Mouse (Mus musculus) spleen, postnatal 10 days (tissue): ENCODE measurements around the gene Znrf3.
"Not testable (repeated sequence)": the region's sequence is repeated elsewhere in the genome, so short reads cannot be mapped to it uniquely, and the experiment has no call there.

Experiments used
- DNase-seq, 2 experiments: peaks; one replicate each; pipeline ENCODE4 v3.0.0; 2021 to 2022; ENCODE audit warnings: low spot score in 2 of 2

Gene Znrf3

DNA sequence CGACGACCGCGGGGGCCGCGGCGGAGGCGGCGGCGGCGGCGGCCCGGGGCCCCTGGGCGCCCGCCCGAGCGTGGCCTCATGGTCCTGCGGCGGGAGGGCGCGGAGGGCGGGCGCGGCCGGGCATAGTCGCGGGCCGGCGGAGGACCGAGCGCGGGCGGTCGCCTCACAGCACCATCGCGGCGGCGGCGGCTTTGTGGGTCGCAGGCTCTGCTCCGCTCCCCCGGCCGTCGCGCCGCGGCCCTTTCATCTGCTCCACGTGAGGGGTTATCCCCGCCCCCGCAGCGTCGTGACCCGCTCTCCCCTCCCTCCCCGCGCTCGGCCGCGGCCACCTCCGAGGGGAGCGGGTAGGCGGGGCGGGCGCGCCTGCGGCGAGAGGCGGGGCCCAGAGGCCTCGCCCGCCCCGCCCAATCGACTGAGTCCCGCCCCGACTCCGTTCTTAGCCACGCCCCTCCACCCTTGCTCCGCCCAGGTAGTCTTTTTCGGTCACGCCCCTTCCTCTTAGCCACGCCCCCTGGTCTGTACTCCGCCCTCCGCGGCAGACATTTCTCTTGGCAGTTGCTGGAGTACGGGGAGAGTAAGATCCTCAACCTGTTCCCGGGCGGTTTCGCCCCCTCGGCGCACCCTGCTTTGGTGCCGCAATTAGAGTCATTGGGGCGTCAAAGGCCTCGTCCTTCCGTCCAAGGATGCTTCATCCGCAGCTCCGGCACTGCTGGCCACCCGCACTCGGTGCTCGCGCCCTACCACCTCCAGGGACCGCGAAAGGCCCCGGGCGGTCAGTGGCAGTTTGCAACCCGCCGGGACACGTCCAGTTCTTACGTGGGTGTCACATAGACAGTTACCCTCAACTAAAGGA is at the start of gene Znrf3:
Gene Znrf3, minus strand, starts transcription at position 249 of the 853 bp plus-strand sequence.
- DNase-seq: peak; percentile 97 to 98

DNA sequence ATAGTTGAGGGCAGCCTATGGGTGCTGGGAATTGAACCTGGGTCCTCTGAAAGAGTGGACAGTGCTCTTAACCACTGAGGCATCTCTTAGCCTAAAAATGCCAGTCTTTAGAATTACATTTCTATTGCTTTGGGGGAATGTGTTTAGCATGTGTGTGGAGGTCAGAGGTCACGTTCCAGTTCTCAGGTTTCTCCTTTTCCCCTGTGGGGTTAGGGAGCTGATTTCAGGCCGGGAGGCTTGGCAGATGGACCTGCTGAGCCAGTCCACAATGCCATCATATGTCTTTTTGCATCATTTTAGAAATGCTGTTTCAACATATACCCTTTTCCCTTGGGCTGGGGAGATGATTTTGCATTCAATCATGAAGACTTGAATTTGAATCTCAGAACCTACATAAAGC is 49.2 kb upstream of the Znrf3 start:
- no peak for DNase-seq

DNA sequence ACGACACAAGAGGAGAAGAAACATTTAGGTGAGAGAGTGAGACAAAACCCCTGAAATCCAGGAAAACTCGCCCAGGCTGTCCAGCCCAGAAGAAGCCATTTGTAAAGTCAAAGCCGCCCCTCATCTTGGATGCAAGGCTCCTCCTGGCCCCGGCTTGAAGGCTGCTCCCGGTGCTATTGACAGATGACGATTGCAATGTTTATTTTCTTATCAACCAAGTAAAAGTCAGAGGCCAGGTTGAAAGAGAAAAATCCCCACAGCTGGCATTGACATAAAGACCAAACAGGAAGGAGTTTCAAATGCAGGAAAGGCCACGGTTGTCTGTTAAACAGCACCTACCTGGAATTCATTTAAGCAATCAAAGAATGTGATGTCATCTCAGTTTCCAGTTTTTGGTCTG is 47.3 kb upstream of the Znrf3 start:
- no peak for DNase-seq

DNA sequence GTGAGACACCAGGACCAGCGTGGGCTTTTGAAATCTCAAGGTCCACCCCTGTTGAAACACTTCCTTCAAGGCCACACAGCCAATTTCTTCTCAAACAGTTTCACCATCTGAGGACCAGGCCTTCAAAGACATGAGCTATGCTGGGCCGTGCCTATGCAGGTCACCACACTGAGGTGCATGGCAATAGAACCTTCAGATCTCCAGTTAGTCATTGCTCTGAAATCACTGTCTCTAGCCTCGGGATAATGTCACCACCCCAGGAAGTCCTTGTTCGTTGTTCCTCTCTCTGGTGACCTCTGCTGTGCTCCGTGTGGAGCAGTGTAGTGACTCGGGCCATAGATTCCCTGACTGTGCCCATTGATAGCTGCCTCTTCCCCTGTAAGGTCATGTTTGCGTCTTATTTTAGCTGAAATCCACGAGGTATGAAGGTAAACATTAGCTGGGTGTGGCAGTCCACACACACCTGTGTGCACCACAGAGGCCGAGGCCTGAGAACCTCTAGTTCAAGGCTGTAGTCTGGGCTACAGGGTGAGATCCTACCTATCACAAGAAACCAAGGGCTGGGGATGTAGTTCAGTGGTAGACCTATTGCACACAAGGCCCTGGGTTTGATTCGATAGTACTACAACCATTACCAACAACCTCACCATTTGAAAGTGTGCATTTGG is 46.5 kb upstream of the Znrf3 start:
- no peak for DNase-seq

DNA sequence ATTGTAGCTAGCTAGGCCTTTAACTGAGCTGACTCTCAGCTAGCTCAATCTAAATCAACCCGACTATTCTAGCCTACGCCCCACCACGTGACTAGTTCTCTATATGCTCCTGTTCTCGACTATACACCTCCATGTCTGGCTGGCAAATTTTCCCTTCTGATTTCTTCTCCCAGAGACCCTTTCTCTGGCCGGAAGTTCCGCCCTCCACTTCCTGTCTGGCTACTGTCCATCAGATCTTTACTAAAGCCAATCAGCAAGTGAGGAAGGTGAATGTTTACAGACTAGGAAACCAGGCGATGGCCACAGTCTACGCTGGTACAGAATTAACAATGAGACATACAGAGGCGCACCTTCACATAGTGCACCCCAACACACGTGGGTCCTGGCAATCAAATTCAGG is 44.8 kb upstream of the Znrf3 start:
- DNase-seq: not testable (repeated sequence)

DNA sequence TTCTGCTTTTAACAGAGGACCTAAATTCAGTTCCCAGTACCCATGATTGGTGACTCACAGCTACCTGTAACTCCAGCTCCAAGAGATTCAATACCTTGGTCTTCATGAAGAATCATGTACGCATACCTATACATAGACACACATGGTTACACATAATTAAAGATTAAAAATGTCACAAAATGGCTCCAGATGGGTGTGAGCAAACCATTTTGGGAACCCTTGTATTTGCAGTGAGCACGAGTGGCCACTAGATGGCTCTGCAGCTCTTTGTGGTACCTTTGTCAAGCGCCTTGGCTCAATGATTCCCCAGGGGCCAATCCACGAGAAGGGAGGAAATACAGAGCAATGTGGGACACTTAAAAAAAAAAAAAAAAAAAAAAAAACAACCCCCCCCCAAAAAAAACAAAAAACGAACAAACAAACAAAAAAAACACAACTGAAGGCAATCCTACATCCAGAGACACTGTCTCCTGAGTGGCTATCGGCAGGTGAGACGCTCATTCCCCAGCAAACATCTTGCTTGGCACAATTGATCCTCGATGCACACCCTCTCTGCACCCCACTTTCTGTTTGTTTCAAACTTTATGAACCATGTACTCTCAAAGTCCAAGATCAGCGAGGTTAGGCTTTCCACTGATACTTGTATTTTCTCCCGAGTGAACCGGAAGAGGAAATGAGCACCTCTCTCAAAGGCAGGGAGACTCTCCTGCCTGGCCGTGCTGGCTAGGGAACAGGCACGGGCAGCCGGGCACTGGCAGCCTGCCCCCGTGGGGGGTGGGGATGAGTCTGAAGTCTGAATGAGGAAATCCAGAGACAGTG is 40.8 kb upstream of the Znrf3 start:
- DNase-seq: peak; percentile 75 to 89

DNA sequence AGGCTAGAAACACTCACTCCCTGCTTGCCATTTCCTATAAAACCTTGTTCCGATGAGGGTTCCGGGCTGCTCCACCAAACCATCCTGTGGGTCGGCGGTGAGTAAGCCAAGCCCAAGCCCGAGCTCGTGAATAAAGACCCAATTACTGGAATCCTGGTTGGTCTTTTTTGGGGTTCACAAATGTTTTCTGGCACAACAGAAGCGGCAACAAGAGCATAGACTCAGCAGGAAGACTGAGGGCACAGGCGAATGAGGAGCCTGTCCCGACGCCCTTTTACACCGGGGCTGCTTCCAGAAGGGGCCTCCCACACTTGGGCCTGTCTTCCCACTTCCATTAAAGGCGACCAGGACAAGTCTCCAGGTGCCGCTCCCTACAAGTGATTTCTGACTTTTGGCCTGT is 37.9 kb upstream of the Znrf3 start:
- no peak for DNase-seq

DNA sequence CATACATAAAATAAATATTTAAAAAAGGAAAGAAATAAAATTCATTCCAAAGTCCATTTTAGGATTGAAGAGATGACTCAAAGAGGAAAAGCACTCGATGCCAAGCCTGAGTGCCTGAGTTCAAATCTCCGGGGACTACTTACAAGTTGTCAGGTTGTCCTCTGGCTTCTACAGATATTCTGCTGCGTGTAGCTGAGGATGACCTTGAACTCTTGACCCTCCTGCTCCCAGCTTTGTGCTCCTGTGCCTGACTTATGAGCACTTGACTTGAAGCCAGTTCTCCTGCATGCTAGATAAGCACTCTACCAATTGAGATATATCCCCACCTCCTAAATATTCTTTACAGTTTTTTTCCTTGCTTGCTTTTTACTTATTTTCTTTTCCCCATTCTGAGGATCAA is 34.2 kb upstream of the Znrf3 start:
- no peak for DNase-seq

DNA sequence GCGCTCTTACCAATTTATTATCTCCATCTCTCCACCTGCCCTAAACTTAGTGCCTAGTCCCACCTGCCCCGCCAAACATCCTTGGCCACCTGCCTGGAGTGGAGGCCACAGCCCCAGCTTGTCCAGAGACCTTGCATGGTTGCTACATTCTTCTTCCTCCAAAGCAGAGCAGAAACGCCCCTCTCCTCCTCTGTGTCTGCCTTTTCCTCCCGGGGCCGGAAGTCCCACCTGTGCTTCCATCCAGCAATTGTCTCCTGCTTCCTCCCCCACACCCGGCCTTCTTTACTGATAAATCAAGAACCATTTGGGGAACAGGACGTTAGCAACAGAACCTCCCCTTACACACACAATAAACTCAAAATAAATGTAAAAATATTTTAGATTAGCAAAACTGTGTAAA is 33.5 kb upstream of the Znrf3 start:
- DNase-seq: no peak

DNA sequence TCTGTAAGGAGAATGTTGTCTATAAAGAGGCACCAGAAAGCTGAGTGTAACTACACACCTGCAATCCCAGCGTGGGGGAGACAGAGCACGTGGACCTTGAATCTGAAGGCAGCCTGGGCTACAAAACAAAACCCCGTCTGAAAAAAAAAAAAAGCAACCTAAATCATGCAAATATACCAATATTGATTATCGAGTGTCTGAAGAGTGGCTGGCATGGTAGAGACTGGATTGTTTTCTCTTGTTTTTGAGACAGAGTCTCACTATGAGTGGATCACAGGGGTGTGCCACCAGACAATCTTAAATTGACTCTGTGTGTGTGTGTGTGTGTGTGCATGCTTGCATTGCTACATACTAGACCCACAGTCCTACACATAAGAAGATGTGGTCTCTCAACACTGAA is 32.2 kb upstream of the Znrf3 start:
- DNase-seq: no peak

DNA sequence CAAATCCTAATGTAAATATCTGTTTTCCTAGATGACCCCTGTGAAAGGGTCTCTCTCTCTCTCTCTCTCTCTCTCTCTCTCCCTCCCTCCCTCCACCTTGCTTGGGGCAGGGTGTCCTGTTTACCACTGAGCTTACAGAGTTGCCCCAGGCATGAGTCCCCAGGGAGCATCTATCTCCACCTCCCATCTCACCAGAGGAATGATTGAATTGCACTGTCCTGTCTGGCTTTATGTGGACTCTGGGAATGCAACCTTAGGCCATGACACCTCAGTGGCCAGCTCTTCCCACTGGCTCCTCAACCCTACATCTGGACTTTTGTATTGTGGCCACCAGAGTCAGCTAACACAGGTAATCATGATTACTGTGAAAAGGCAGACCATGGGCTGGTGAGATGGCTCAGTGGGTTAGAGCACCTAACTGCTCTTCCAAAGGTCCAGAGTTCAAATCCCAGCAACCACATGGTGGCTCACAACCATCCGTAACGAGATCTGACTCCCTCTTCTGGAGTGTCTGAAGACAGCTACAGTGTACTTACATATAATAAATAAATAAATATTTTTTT is 31.0 kb upstream of the Znrf3 start:
- DNase-seq: not testable (repeated sequence)

DNA sequence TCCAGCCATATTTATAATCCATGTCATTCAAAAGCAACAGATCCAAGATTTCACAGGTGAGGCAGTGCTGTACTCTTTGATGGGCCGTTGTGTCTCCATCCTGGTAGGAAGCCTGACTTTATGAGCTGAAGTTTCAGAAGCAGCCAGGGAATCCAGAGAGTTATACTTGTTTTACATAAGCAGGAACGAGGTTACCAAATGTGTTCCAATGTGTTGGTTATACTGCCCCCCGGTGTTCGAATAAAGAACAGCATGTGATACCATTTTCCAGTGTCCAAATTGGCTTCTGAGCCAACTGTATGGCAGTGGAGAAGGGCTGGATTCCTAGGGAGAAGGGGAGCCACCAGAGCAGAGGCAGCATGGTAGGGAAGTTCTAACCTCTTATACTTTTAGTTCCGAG is 29.5 kb upstream of the Znrf3 start:
- DNase-seq: peak; percentile 36 to 65

DNA sequence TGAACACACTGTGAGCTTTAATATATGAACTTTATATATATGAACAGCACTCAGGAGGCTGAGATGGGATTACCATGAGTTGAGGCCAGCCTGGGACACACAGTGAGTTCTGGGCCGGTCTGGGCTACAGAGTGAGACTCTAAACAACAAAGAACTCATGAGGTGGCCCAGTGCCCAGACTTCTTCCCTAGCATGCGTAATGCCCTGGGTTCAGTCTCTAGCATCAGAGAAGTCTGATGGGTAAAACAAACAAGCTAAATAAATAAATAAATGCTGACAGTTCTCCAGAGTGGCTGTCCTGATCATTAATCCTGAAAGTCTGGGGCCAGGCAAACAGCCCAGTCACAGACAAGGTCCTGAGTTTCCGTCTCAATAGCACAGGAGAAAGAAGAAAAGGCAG is 25.4 kb upstream of the Znrf3 start:
- no peak for DNase-seq

DNA sequence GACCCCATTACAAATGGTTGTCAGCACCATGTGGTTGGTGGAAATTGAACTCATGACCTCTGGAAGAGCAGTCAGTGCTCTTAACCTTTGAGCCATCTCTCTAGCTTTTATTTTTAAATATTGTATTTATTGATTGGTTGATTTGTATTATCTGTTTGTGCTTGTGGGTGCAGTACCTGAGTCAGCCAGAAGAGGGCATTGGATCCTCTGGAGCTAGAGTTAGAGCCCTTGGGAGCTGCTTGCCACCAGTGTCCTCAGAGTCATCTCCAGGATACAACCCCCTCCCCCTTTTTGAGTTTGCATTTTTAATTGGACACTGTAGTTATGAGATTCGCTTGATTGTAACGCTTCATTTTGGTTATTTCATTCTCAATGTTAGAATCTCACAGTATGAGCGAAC is 24.4 kb upstream of the Znrf3 start:
- peak; percentile 47 to 79 for DNase-seq

DNA sequence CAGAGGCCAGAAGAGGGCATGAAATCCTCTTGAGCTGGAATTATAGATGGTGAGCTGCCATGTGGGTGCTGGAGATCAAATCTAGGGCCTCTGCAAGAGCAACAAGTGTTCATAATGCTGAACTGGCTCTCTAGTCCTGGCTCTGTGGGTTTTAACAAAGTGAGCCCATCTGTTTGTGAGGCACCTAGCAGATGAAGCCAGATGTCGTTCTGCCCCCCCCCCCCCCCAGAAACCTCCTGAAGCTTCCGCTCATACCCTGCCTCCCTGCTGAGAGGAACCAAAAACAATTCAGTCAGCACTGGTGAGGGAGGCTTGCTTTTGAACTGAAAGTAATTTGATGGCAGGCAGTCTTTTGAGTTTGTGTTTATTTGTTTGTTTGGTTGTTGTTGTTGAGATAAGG is 23.8 kb upstream of the Znrf3 start:
- DNase-seq: no peak

DNA sequence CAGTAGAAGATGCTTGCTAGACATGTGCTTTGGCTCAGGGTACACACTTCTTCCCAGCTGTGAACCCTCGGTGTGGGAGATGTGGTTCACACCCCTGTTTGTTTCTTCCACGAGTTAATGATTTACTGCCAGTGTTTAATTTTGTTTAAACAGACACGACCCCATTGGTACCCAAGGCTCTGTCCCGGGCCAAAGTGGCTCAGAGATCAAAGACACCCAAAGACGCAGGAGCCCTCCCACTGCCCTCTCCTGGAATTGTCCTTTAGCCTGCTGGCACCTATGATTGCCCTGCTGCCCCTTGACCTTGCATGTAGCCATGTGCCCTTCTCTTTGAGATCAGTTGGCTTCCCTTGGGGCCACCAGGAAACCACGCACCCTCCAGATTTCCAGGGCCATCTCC is 7.3 kb upstream of the Znrf3 start:
- no peak for DNase-seq

DNA sequence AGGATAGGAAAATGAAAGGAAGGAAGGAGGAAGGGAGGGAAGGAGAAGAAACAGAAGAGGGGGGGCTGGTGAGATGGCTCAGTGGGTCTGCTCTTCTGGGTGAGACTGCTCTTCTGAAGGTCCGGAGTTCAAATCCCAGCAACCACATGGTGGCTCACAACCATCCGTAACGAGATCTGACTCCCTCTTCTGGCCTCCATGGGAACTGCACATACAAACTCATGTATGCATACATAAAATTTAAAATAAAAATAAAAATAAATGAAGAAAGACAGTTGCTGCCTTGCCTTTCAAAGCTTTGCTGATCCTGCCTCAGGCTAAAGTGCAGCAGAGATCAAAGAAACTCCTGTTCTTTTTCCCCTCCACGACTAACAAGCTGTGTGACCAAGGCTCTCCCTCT is 6.7 kb upstream of the Znrf3 start:
- DNase-seq: no peak

DNA sequence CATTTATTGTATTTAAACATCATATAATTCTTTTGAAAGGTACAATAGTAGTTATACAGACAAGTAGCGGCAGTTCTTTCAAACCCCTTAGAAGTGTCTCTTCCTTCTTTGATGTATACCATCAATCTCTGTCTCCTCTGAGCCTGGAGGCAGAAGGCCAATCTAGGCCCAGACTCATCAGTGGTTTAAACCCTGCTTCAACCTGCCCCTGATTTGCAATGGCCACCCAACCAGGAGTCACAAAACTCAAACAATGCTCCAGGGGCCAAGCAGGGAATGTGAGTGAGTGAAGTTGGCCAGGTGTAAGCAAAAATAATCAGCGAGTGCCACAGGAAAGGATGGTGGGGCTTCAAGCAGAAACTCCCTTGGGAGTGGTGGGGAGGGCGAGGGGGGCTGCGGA is 6.1 kb upstream of the Znrf3 start:
- no peak for DNase-seq

DNA sequence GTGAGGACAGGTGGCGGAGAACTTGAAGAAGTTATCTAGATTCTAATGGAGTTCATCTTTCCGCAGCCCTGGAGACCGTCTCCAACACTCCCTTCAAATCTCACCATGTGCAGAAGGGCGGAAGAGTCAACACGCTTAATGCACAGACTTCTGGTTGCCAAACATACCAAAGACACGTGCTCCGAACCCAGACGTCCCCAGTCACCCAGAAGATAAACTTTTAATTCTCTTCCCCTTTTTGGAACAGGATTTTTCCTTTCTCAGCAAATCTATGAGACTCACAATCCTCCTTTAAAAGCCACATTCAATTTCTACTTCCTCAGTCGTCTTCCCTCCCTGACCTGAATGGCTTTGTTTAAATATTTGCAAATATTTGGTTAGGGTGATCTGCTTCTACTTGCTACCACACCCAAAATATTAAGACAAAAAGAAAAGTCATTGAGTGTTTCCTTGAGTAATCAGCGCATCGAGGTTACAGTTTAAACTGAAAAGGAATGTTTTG is 856 bp upstream of the Znrf3 start:
- no peak for DNase-seq

DNA sequence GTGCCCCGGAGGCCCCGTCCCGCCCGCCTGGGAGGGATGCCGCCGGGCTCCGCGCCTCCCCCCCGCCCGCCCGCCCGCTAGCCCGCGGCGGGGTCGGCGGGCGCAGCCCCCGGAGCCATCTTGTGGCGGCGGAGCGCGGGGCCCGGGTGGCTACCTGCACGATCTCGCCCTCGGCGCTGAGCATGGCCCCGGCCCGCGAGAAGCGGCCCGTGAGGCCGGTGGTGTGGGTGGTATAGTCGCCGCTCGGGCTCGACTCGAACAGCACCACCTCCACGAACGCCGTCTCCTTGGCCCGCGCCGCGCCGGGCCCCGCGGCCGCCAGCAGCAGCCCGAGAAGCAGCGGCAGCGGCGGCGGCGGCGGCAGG is 431 bp downstream of the Znrf3 start:
- DNase-seq: peak in 1 of 2 experiments; percentile 54

DNA sequence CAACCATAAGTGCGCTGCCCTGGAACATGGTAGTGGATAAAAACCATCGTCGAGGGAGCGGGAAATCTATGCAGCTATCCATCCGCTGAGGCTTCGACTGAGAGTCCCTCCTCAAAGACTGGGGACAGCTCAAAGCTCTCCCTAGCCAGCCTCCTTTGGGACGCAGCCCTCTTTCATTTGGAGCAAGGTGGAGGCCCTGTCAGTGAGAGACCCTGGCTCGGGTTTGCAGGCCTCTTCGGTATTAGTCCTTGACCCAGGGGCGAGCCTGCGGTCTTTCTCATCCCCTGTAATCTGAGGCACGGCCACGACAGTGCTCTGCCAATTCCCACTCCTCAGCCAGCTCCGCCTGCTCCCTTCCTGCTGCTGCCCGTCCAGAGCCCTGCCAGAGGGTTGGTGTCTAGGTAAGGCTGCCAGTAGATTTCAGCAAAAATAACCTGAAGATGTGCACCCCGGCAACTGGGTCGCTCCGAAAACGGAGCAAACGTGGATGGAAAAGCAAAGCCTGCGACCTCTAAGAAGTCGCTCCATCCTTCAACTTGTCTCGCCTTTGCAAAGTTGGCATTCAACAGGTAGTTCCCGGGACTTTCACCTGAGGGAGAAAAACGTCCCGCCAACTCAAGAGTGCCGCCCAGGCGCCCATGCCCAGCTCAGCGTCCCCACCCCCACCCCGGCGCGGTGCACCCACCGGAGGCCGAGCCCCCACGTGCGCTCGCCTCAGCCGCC is 975 bp downstream of the Znrf3 start:
- DNase-seq: peak; percentile 29 to 49
